Mouse (Mus musculus) lung, adult 2 months (tissue): ENCODE results near the gene Npw.
A peak's percentile ranks its signal among the peaks of the same experiment; 100 is the strongest.

ENCODE experiments used
- CTCF ChIP-seq: fragments of 200-500 bp; IDR thresholded peaks from 2 replicates; pipeline ENCODE4 v1.5.1; 2011; ENCODE audit warnings: mild to moderate bottlenecking, low read length, control low read depth; ENCODE audit not compliant: insufficient read depth
- POLR2A ChIP-seq: fragments of 200-500 bp; IDR thresholded peaks from 2 replicates; pipeline ENCODE4 v1.6.1; 2011; ENCODE audit warnings: low read depth, mild to moderate bottlenecking, control low read depth, low read length, borderline replicate concordance; ENCODE audit errors: extremely low read depth

GRCm38 (mm10) chr17:24676187-24676586 is 17.9 kb upstream of the Npw start:
- TF ChIP-seq POLR2A (no peak), CTCF (peak; percentile 81)
